Comparison of ENCODE assay signal across 11 mouse cellular contexts in the genomic region with DNA sequence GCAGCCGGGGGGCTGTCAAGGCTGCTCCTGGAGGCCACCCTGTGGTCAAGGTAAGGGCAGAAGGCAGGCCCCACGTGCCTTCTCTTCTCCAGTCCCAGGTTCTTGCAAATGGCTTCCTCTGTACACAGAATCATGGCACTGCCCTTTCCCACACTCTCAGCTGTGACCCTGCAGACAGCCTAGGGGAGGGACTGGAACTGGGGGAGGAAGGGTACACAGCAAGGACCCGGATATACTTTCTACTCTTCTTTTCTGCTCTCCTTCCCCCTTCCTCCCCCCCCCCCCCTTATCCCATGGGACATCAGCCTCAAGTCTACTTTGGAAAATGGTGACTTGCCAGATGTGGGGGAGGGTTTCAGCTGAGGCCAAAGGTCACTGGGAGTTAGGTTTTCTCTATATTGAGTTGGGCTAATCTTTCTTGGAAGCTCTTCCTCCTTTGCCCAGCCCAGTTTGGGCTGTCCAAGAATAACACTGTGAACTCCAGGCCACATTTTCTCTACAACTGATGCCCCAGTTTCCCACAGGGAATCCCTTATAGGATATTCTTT. TPM values are rescaled to one million over a fixed set of nuclear protein-coding genes. Genes with fewer than 3 reads are reported as not detected.
DNase-seq lines count a peak whose midpoint lies in the region; ATAC-seq lines count a peak whose summit lies in the region.
"Had no signal": no experiment of that assay in that cellular context is flagged by ENCODE, and none has a peak within 500 bp of the region (broad histone marks: within the 10 kb centered on the region; RNA-seq: fewer than 3 reads in every experiment).

No protein-coding gene starts in this region.

- 43% methylated on average over 3 of the region's 3 CpGs for WGBS in neural tube, embryonic 12.5 days
- WGBS in stomach, embryonic 16.5 days, result 40% methylated on average over 3 of the region's 3 CpGs

- H3K4me2 ChIP-seq in neural tube, embryonic 12.5 days (replicated peaks), result 0 out of 2 replicates have a peak overlapping the region, but pooled peaks have one; percentile 12
- 0 out of 2 replicates have a peak overlapping the region, but pooled peaks have one; percentile 10 for H3K4me2 ChIP-seq in stomach, embryonic 16.5 days (ENCODE audit: low read depth, low read length)
- H3K4me2 ChIP-seq: liver, embryonic 15.5 days had no signal

- no peak for ATAC-seq in neural tube, embryonic 12.5 days (ENCODE audit: low FRiP score, low read depth)
- no peak for ATAC-seq in stomach, embryonic 16.5 days (ENCODE audit: insufficient read depth, low FRiP score)
- no peak for ATAC-seq in megakaryocyte progenitor cell, adult 5-6 weeks (replicated peaks; ENCODE audit: poor library complexity)

- H3K9me3 ChIP-seq in neural tube, embryonic 12.5 days, result no peaks in the 10 kb centered on the region
- no peaks in the 10 kb centered on the region for H3K9me3 ChIP-seq in stomach, embryonic 16.5 days (replicated peaks; ENCODE audit: control insufficient read depth, low read length)
- H3K9me3 ChIP-seq: liver, embryonic 15.5 days had no signal

- H3K9ac ChIP-seq in neural tube, embryonic 12.5 days, result no peak overlapping the region
- H3K9ac ChIP-seq in stomach, embryonic 16.5 days (ENCODE audit: low read length), result peak overlapping the region; percentile 44
- H3K9ac ChIP-seq: liver, embryonic 15.5 days had no signal

- H3K27me3 ChIP-seq in neural tube, embryonic 12.5 days (replicated peaks), result peaks cover 24% of the 10 kb centered on the region
- no peaks in the 10 kb centered on the region for H3K27me3 ChIP-seq in stomach, embryonic 16.5 days (ENCODE audit: control insufficient read depth, insufficient read depth, low read length)

- no peak overlapping the region for H3K27ac ChIP-seq in neural tube, embryonic 12.5 days
- H3K27ac ChIP-seq in stomach, embryonic 16.5 days (ENCODE audit: low read length), result no peak overlapping the region
- H3K27ac ChIP-seq: liver, embryonic 15.5 days had no signal

- H3K4me3 ChIP-seq in neural tube, embryonic 12.5 days, result no peak overlapping the region
- no peak overlapping the region for H3K4me3 ChIP-seq in stomach, embryonic 16.5 days (replicated peaks; ENCODE audit: low read length)
- H3K4me3 ChIP-seq: liver, embryonic 15.5 days had no signal

- DNase-seq in adrenal gland, adult (ENCODE audit: inconsistent age in 2 of 2, low spot score in 1 of 2), result peak; percentile 14 to 65
- no peak for DNase-seq in adrenal gland, adult 8-10 months
- no peak for DNase-seq in neural tube, embryonic 10.5 days (ENCODE audit: extremely low spot score, low spot score)
- DNase-seq in heart, postnatal 36 days, result peak; percentile 41 to 47
- no peak for DNase-seq in right cerebral cortex, postnatal 10 days (ENCODE audit: low spot score in 2 of 2)
- DNase-seq: spleen, adult 18-20 months had no signal

- H3K4me1 ChIP-seq in neural tube, embryonic 12.5 days, result peaks cover 27% of the 10 kb centered on the region
- H3K4me1 ChIP-seq in stomach, embryonic 16.5 days (ENCODE audit: control insufficient read depth, insufficient read depth, low read length), result peaks cover 18% of the 10 kb centered on the region; the same call in 1 of the 2 replicates

- no peaks in the 10 kb centered on the region for H3K36me3 ChIP-seq in neural tube, embryonic 12.5 days
- peaks cover 4% of the 10 kb centered on the region for H3K36me3 ChIP-seq in stomach, embryonic 16.5 days (ENCODE audit: control insufficient read depth, insufficient read depth, low read length)
- H3K36me3 ChIP-seq: liver, embryonic 15.5 days had no signal

- intact Hi-C loops in heart, postnatal 36 days (cut with DNase I), result no loop called here

RNA-seq across cellular contexts. Expression of a gene that starts 5.8 kb away (rescaled TPM):
- 10 to 100 TPM; 23.3 to 45.1 (median 31.1) TPM for total RNA-seq in adrenal gland, adult 8-10 months (2022)
- polyA plus RNA-seq in neural tube, embryonic 12.5 days (2016; fragmentation: Nextera tagmentation; extraction: Ambion mirVana), result 22.0 and 24.8 TPM in 2 replicates
- 1 to 10 TPM; 5.0 to 5.1 TPM for total RNA-seq in heart, postnatal 36 days (2021)
- 32.9 and 33.9 TPM in 2 replicates for polyA plus RNA-seq in stomach, embryonic 16.5 days (2015; fragmentation: Nextera tagmentation; extraction: Ambion mirVana)
- total RNA-seq in megakaryocyte progenitor cell, adult 5-6 weeks (2015), result not detected in 2 replicates
- not detected in 2 replicates for total RNA-seq in megakaryocyte progenitor cell, adult 5-6 weeks (2017)
- total RNA-seq: granulocyte monocyte progenitor cell, adult 5-6 weeks had no signal

RNA-seq across cellular contexts. Expression of a gene that starts 25.0 kb away (rescaled TPM):
- total RNA-seq in adrenal gland, adult 8-10 months (2022), result 10 to 100 TPM; 14.3 to 23.2 (median 17.2) TPM
- 19.7 and 21.5 TPM in 2 replicates for polyA plus RNA-seq in neural tube, embryonic 12.5 days (2016; fragmentation: Nextera tagmentation; extraction: Ambion mirVana)
- total RNA-seq in heart, postnatal 36 days (2021), result 10 to 100 TPM in 1 of 2 experiments, 1 to 10 TPM in 1; 9.5 to 10.5 TPM
- 18.0 and 19.3 TPM in 2 replicates for polyA plus RNA-seq in stomach, embryonic 16.5 days (2015; fragmentation: Nextera tagmentation; extraction: Ambion mirVana)
- total RNA-seq in megakaryocyte progenitor cell, adult 5-6 weeks (2015), result 2.8 and 3.9 TPM in 2 replicates
- 1.9 and 2.7 TPM in 2 replicates for total RNA-seq in megakaryocyte progenitor cell, adult 5-6 weeks (2017)

RNA-seq across cellular contexts. Expression of a gene that starts 40.1 kb away (rescaled TPM):
- 1 to 10 TPM; 3.0 to 6.2 (median 5.8) TPM for total RNA-seq in adrenal gland, adult 8-10 months (2022)
- polyA plus RNA-seq in neural tube, embryonic 12.5 days (2016; fragmentation: Nextera tagmentation; extraction: Ambion mirVana), result 7.9 and 8.7 TPM in 2 replicates
- total RNA-seq in heart, postnatal 36 days (2021), result 1 to 10 TPM; 3.0 to 5.1 TPM
- 32.7 and 34.4 TPM in 2 replicates for polyA plus RNA-seq in stomach, embryonic 16.5 days (2015; fragmentation: Nextera tagmentation; extraction: Ambion mirVana)
- total RNA-seq in megakaryocyte progenitor cell, adult 5-6 weeks (2015), result 116 and 152 TPM in 2 replicates
- 25.3 and 49.9 TPM in 2 replicates for total RNA-seq in megakaryocyte progenitor cell, adult 5-6 weeks (2017)

RNA-seq across cellular contexts. Expression of a gene that starts 44.9 kb away (rescaled TPM):
- 1 to 10 TPM; 5.2 to 9.1 (median 7.8) TPM for total RNA-seq in adrenal gland, adult 8-10 months (2022)
- 9.2 and 10.1 TPM in 2 replicates for polyA plus RNA-seq in neural tube, embryonic 12.5 days (2016; fragmentation: Nextera tagmentation; extraction: Ambion mirVana)
- total RNA-seq in heart, postnatal 36 days (2021), result 10 to 100 TPM; 18.0 to 21.0 TPM
- 7.7 and 8.2 TPM in 2 replicates for polyA plus RNA-seq in stomach, embryonic 16.5 days (2015; fragmentation: Nextera tagmentation; extraction: Ambion mirVana)
- total RNA-seq in megakaryocyte progenitor cell, adult 5-6 weeks (2015), result 0.05 TPM in 1 of 2 replicates, not detected in the other
- total RNA-seq in megakaryocyte progenitor cell, adult 5-6 weeks (2017), result not detected in 2 replicates
- total RNA-seq: granulocyte monocyte progenitor cell, adult 5-6 weeks had no signal

RNA-seq across cellular contexts. Expression of a gene that starts 55.4 kb away (rescaled TPM):
- total RNA-seq in adrenal gland, adult 8-10 months (2022), result under 1 TPM in 3 of 4 experiments, not detected in 1; 0.05 to 0.22 (median 0.06) TPM
- 0.25 and 0.28 TPM in 2 replicates for polyA plus RNA-seq in neural tube, embryonic 12.5 days (2016; fragmentation: Nextera tagmentation; extraction: Ambion mirVana)
- total RNA-seq in heart, postnatal 36 days (2021), result under 1 TPM in 1 of 2 experiments, not detected in 1; 0.19 TPM
- polyA plus RNA-seq in stomach, embryonic 16.5 days (2015; fragmentation: Nextera tagmentation; extraction: Ambion mirVana), result 0.45 and 0.66 TPM in 2 replicates
- 0.17 TPM in 1 of 2 replicates, not detected in the other for total RNA-seq in megakaryocyte progenitor cell, adult 5-6 weeks (2015)
- total RNA-seq in megakaryocyte progenitor cell, adult 5-6 weeks (2017), result 0.07 TPM in 1 of 2 replicates, not detected in the other
- total RNA-seq: granulocyte monocyte progenitor cell, adult 5-6 weeks had no signal

Comparison
In these comparisons a context has a peak if more than half of its experiments do, and no peak if none do; other contexts are left out.
1. DNase-seq: peak in adrenal gland, adult (2 of 2) and heart, postnatal 36 days (2 of 2); none in adrenal gland, adult 8-10 months (single experiment), neural tube, embryonic 10.5 days (single experiment) and right cerebral cortex, postnatal 10 days (0 of 2).
2. RNA of a gene that starts 5.8 kb away (total RNA-seq): 23.3 to 45.1 TPM in adrenal gland, adult 8-10 months and 5.0 to 5.1 TPM in heart, postnatal 36 days; not detected in megakaryocyte progenitor cell, adult 5-6 weeks; every median in the first group is over 4 times any median in the second.